Mouse (Mus musculus) forebrain, embryonic 14.5 days (tissue): Measurements from ENCODE around the gene Abca8b. TPM values are rescaled to one million over a fixed set of nuclear protein-coding genes. Genes with fewer than 3 reads are reported as not detected.
"Not testable (repeated sequence)": the region's sequence is repeated elsewhere in the genome, so short reads cannot be mapped to it uniquely, and the experiment has no call there.

ENCODE experiments used
- ATAC-seq: fragments of 200-750 bp; cut with Nextera tagmentation; 2 replicates; pipeline ENCODE4 v1.8.0; 2017; ENCODE audit warnings: mild to moderate bottlenecking, moderate library complexity
- DNase-seq: peaks from one replicate; pipeline ENCODE4 v3.0.0-alpha.2; 2015; ENCODE audit warnings: low spot score
- H3K27ac ChIP-seq: fragments of 300-500 bp; sonication (generic); 2 replicates; pipeline ENCODE4 v1.5.1; 2014; ENCODE audit warnings: low read depth, mild to moderate bottlenecking, control low read depth, low read length, moderate library complexity
- H3K27me3 ChIP-seq: fragments of 300-500 bp; sonication (generic); replicated peaks from 2 replicates; pipeline ENCODE4 v1.6.1; 2014; ENCODE audit warnings: low read length, control low read depth, mixed read lengths; ENCODE audit not compliant: control insufficient read depth, insufficient read depth
- H3K36me3 ChIP-seq: fragments of 300-500 bp; sonication (generic); 2 replicates; pipeline ENCODE4 v1.6.1; 2014; ENCODE audit warnings: low read length, control low read depth; ENCODE audit not compliant: control insufficient read depth, insufficient read depth
- H3K4me1 ChIP-seq: fragments of 300-500 bp; sonication (generic); 2 replicates; pipeline ENCODE4 v1.6.1; 2014; ENCODE audit warnings: antibody characterized with exemption, low read length, control low read depth; ENCODE audit not compliant: control insufficient read depth, insufficient read depth
- H3K4me2 ChIP-seq: fragments of 300-500 bp; sonication (generic); 2 replicates; pipeline ENCODE4 v1.6.1; 2014; ENCODE audit warnings: mild to moderate bottlenecking, control low read depth, low read length
- H3K4me3 ChIP-seq: fragments of 300-500 bp; sonication (generic); 2 replicates; pipeline ENCODE4 v1.5.1; 2014; ENCODE audit warnings: low read depth, low read length, control low read depth
- H3K9ac ChIP-seq: fragments of 300-500 bp; sonication (generic); 2 replicates; pipeline ENCODE4 v1.6.1; 2014; ENCODE audit warnings: mild to moderate bottlenecking, low read length, control low read depth, moderate library complexity
- H3K9me3 ChIP-seq: fragments of 300-500 bp; sonication (generic); replicated peaks from 2 replicates; pipeline ENCODE4 v1.6.1; 2016; ENCODE audit warnings: low read length, control low read depth, mixed read lengths; ENCODE audit not compliant: control insufficient read depth
- WGBS: fragments of 180-500 bp; shearing (Covaris S2); extraction: QIAGEN DNeasy Blood & Tissue Kit; methylation state at CpG from one replicate; pipeline ENCODE4 v1.1.7; 2014; 5-methylcytosine and 5-hydroxymethylcytosine counted together
- polyA plus RNA-seq: library from polyadenylated mRNA; unstranded; fragments of >200 nt; fragmentation: Nextera tagmentation; extraction: Ambion mirVana; gene quantifications from 2 replicates; pipeline ENCODE4 v1.2.1, GENCODE M21; 2014

Gene Abca8b
- polyA plus RNA-seq, 1 experiment from 2014 or later = 1.1 TPM

- H3K36me3 ChIP-seq, H3K4me3 ChIP-seq, H3K27ac ChIP-seq, ATAC-seq, H3K9me3 ChIP-seq, H3K9ac ChIP-seq, H3K4me1 ChIP-seq, H3K27me3 ChIP-seq, H3K4me2 ChIP-seq, DNase-seq: not testable (repeated sequence)
- WGBS = 43% methylated on average over 11 of the region's 11 CpGs
These were observed 8.1 kb downstream of the Abca8b start for GRCm38 (mm10) chr11:109987460-109988072.

GRCm38 (mm10) chr11:109981872-109982271 is 13.8 kb downstream of the Abca8b start:
- no peak overlapping the region for H3K4me2 ChIP-seq
- WGBS = 92% methylated on average over 2 of the region's 2 CpGs
- no peak overlapping the region for H3K27ac ChIP-seq
- H3K4me3 ChIP-seq = no peak overlapping the region
- H3K27me3 ChIP-seq = no peaks in the 10 kb centered on the region
- no peaks in the 10 kb centered on the region for H3K4me1 ChIP-seq
- no peak overlapping the region for H3K9ac ChIP-seq
- no peaks in the 10 kb centered on the region for H3K36me3 ChIP-seq
- no peak for ATAC-seq
- DNase-seq = no peak
- H3K9me3 ChIP-seq = no peaks in the 10 kb centered on the region

DNA sequence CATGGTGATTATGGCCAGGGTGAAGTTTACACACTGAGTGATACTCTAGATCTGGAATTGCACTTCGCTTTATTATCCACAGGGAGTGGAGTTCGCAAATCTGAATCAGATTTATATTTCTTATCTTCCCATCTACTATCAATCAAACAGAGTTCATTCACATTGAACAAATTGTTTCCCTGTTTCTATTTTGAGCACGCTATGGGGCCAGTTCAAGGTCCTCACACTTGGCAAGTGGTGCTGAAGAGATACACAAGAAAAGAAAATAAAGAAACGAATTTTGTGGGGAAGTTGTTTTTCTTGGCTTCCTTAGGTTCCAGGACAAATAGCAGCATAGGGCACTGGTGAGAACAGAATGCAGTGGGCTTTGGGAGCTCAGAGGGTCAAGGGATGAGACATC is 25.1 kb downstream of the Abca8b start:
- ATAC-seq (no peak), DNase-seq (no peak)
- Histone ChIP-seq H3K27me3 (no peaks in the 10 kb centered on the region), H3K27ac (no peak overlapping the region), H3K9me3 (no peaks in the 10 kb centered on the region), H3K4me3 (no peak overlapping the region), H3K4me1 (no peaks in the 10 kb centered on the region), H3K9ac (no peak overlapping the region), H3K36me3 (no peaks in the 10 kb centered on the region), H3K4me2 (no peak overlapping the region)
- 84% methylated on average over 4 of the region's 4 CpGs for WGBS

GRCm38 (mm10) chr11:109961495-109962492 is 33.9 kb downstream of the Abca8b start:
- peak; percentile 93 for DNase-seq
- no peaks in the 10 kb centered on the region for H3K36me3 ChIP-seq
- no peaks in the 10 kb centered on the region for H3K27me3 ChIP-seq
- H3K4me1 ChIP-seq = 0 out of 2 replicates have a peak, but pooled peaks cover 7% of the 10 kb centered on the region
- H3K4me2 ChIP-seq = peak overlapping the region; percentile 20; the same call in 1 of the 2 replicates
- H3K4me3 ChIP-seq = no peak overlapping the region
- 31% methylated on average over 4 of the region's 4 CpGs for WGBS
- H3K9ac ChIP-seq = no peak overlapping the region
- H3K27ac ChIP-seq = no peak overlapping the region
- H3K9me3 ChIP-seq = no peaks in the 10 kb centered on the region
- ATAC-seq = peak; percentile 97

DNA sequence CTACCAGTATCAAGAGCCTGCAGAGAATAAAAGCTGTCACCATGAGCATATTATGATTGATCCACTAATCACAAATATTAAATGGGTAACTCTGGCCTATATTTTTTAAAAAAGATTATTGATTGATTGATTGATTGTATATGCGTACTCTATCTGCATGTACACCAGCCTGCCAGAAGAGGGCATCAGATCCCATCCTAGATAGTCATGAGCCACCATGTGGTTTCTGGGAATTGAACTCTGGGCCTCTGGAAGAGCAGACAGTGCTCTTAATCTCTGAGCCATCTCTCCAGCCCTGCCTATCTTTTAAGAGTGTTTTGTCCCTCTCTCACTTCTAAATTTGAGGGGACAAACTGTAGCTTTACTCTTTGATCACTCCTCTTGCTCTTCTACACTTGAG is 40.5 kb downstream of the Abca8b start:
- no peak overlapping the region for H3K4me3 ChIP-seq
- no peak for ATAC-seq
- H3K27ac ChIP-seq = no peak overlapping the region
- no peak for DNase-seq
- WGBS = 94% methylated on average over 1 of the region's 1 CpGs
- H3K27me3 ChIP-seq = no peaks in the 10 kb centered on the region
- no peaks in the 10 kb centered on the region for H3K9me3 ChIP-seq
- H3K36me3 ChIP-seq = no peaks in the 10 kb centered on the region
- H3K4me1 ChIP-seq = no peaks in the 10 kb centered on the region
- H3K4me2 ChIP-seq = no peak overlapping the region
- no peak overlapping the region for H3K9ac ChIP-seq

DNA sequence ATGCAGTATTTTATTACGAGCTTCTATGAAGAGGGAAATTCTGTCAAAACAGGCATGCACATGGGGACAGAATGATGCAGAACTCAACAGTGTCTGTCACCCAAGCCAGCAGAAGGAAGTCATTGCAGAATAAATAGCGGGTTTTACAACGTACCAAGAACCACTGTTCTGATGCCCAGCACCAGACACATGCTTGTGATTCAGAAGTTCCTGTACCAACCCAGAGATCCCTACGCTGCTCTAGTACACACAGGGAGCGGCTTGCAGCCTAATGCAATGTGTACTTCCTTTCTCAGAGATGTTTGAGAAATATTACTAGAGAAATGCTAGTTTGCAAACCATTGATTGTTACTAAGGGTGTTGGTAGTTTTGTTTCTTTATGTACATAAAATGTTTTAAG is 58.7 kb downstream of the Abca8b start:
- Histone ChIP-seq H3K4me1 (no peaks in the 10 kb centered on the region), H3K27ac (no peak overlapping the region), H3K4me2 (no peak overlapping the region), H3K36me3 (no peaks in the 10 kb centered on the region), H3K4me3 (no peak overlapping the region), H3K9ac (no peak overlapping the region), H3K9me3 (no peaks in the 10 kb centered on the region), H3K27me3 (no peaks in the 10 kb centered on the region)
- ATAC-seq (no peak), DNase-seq (no peak)
- 95% methylated on average over 5 of the region's 5 CpGs for WGBS

- H3K36me3 ChIP-seq, H3K9ac ChIP-seq, H3K9me3 ChIP-seq, H3K4me1 ChIP-seq, DNase-seq, H3K27ac ChIP-seq, H3K4me3 ChIP-seq, H3K27me3 ChIP-seq, ATAC-seq, H3K4me2 ChIP-seq: not testable (repeated sequence)
- 67% methylated on average over 4 of the region's 4 CpGs for WGBS
These were observed 62.4 kb downstream of the Abca8b start for GRCm38 (mm10) chr11:109933207-109933606.

DNA sequence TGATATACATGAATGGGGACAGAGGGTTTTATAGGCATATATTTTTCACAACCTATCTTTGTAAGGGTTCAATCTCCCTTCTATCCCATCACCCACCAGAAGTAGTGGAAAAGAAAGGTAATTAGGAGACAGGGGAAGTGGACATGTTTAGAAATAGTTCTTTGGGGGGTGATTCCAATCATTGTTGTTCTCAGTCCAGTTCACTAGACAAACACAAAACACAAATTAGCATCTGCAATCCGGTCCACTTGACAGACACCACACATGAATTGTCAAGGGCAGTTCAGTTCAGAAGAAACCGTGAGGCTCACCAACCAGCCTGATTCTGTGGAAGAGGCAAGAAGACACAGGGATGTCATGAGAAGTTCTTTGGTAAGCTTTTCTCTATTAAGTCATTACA is 67.2 kb downstream of the Abca8b start:
- Histone ChIP-seq H3K36me3 (no peaks in the 10 kb centered on the region), H3K4me1 (no peaks in the 10 kb centered on the region; the same call in 1 of the 2 replicates), H3K9me3 (no peaks in the 10 kb centered on the region), H3K9ac (no peak overlapping the region), H3K27me3 (no peaks in the 10 kb centered on the region), H3K4me3 (no peak overlapping the region), H3K4me2 (no peak overlapping the region), H3K27ac (no peak overlapping the region)
- WGBS = 12% methylated on average over 2 of the region's 2 CpGs
- no peak for DNase-seq
- no peak for ATAC-seq
